In genomic region chr13:43288026-43288425, GRCm38 (mm10) we compare ENCODE assay signal across 23 mouse cellular contexts. TPM values are rescaled to one million over a fixed set of nuclear protein-coding genes. Genes with fewer than 3 reads are reported as not detected.
DNase-seq lines count a peak whose midpoint lies in the region; ATAC-seq and TF ChIP-seq lines count a peak whose summit lies in the region.
"Had no signal": no experiment of that assay in that cellular context is flagged by ENCODE, and none has a peak within 500 bp of the region (broad histone marks: within the 10 kb centered on the region; RNA-seq: fewer than 3 reads in every experiment).

No protein-coding gene starts in this region.

- H3K36me3 ChIP-seq in embryonic facial prominence, embryonic 14.5 days (ENCODE audit: control insufficient read depth, insufficient read depth, low read length), result no peaks in the 10 kb centered on the region
- H3K36me3 ChIP-seq: heart, embryonic 15.5 days; intestine, embryonic 15.5 days had no signal

- 0 out of 2 replicates have a peak, but pooled peaks cover 5% of the 10 kb centered on the region for H3K4me1 ChIP-seq in embryonic facial prominence, embryonic 14.5 days (ENCODE audit: control insufficient read depth, insufficient read depth, low read length)
- H3K4me1 ChIP-seq: intestine, embryonic 15.5 days had no signal

- H3K9ac ChIP-seq in embryonic facial prominence, embryonic 14.5 days (ENCODE audit: low read depth, low read length), result no peak overlapping the region
- H3K9ac ChIP-seq: heart, embryonic 15.5 days; intestine, embryonic 15.5 days had no signal

- H3K9me3 ChIP-seq in embryonic facial prominence, embryonic 14.5 days (ENCODE audit: control insufficient read depth, low read length), result 0 out of 2 replicates have a peak, but pooled peaks cover 4% of the 10 kb centered on the region
- H3K9me3 ChIP-seq: heart, embryonic 15.5 days; intestine, embryonic 15.5 days had no signal

- TF ChIP-seq CTCF in layer of hippocampus, adult 2 months (conservative IDR thresholded peaks at IDR 0.05), result no peak

- no peak overlapping the region for H3K4me2 ChIP-seq in embryonic facial prominence, embryonic 14.5 days (ENCODE audit: low read depth, low read length)
- H3K4me2 ChIP-seq: heart, embryonic 15.5 days; intestine, embryonic 15.5 days had no signal

- peak; percentile 36 for DNase-seq in cerebellum, adult 8-10 months
- no peak for DNase-seq in cerebellum, adult 9-10 months
- no peak for DNase-seq in layer of hippocampus, adult 2 months (ENCODE audit: low spot score in 2 of 2)
- DNase-seq in layer of hippocampus, postnatal 36 days, result no peak
- peak; percentile 19 for DNase-seq in R1 (ENCODE audit: low read depth, low spot score)
- peak; percentile 70 for DNase-seq in embryonic facial prominence, embryonic 14.5 days (ENCODE audit: low spot score)
- DNase-seq: adrenal gland, adult 2 months; B cell, adult 2 months; gastrocnemius, postnatal 14 days; kidney, adult 9 months; kidney, postnatal 25 days; left cerebral cortex, postnatal 4 days; liver; right cerebral cortex, postnatal 14 days; spleen, adult 18-20 months; thymus, adult 18-20 months; thymus, postnatal 4 days had no signal

- ATAC-seq in embryonic facial prominence, embryonic 14.5 days (ENCODE audit: low read depth), result peak; percentile 74; the same call in 1 of the 2 replicates
- no peak for ATAC-seq in megakaryocyte, adult 5-6 weeks (ENCODE audit: poor library complexity, severe bottlenecking)
- ATAC-seq: intestine, embryonic 15.5 days; lung, postnatal 0 days had no signal

- WGBS in embryonic facial prominence, embryonic 14.5 days, result 34% methylated on average over 5 of the region's 5 CpGs

- peak overlapping the region; percentile 82 for H3K27ac ChIP-seq in layer of hippocampus, adult 2 months
- no peak overlapping the region; the same call in 1 of the 2 replicates for H3K27ac ChIP-seq in embryonic facial prominence, embryonic 14.5 days (replicated peaks; ENCODE audit: low read depth, low read length)
- H3K27ac ChIP-seq: heart, embryonic 15.5 days; intestine, embryonic 15.5 days; left cerebral cortex, adult 2 months had no signal

- H3K27me3 ChIP-seq in embryonic facial prominence, embryonic 14.5 days (replicated peaks; ENCODE audit: control insufficient read depth, insufficient read depth, low read length), result no peaks in the 10 kb centered on the region
- H3K27me3 ChIP-seq: heart, embryonic 15.5 days; intestine, embryonic 15.5 days had no signal

- H3K4me3 ChIP-seq in layer of hippocampus, adult 2 months, result no peak overlapping the region
- H3K4me3 ChIP-seq in embryonic facial prominence, embryonic 14.5 days (ENCODE audit: low read depth, low read length), result no peak overlapping the region
- H3K4me3 ChIP-seq: heart, embryonic 15.5 days; intestine, embryonic 15.5 days; left cerebral cortex, adult 2 months; myocyte had no signal

RNA-seq across cellular contexts. Expression of gene Gfod1, which starts 15.9 kb away (rescaled TPM):
- total RNA-seq in layer of hippocampus, adult 2 months (2021), result 10 to 100 TPM; 94.6 to 99.3 TPM
- 100 to 1,000 TPM in 1 of 2 experiments, 10 to 100 TPM in 1; 98.0 to 109 TPM for total RNA-seq in layer of hippocampus, postnatal 36 days (2021)
- 1.2 and 1.8 TPM in 2 replicates for polyA plus RNA-seq in embryonic facial prominence, embryonic 14.5 days (2014; fragmentation: Nextera tagmentation; extraction: Ambion mirVana)
- total RNA-seq in megakaryocyte, adult 5-6 weeks (2015), result 10.8 and 16.8 TPM in 2 replicates
- 4.9 and 7.2 TPM in 2 replicates for total RNA-seq in megakaryocyte, adult 5-6 weeks (2017)

Comparison
In these comparisons a context has a peak if more than half of its experiments do, and no peak if none do; other contexts are left out.
1. DNase-seq: peak in cerebellum, adult 8-10 months (single experiment), R1 (single experiment) and embryonic facial prominence, embryonic 14.5 days (single experiment); none in cerebellum, adult 9-10 months (single experiment), layer of hippocampus, adult 2 months (0 of 2) and layer of hippocampus, postnatal 36 days (0 of 2).
2. RNA of gene Gfod1, which starts 15.9 kb away (total RNA-seq): 98.0 to 109 TPM in layer of hippocampus, postnatal 36 days and 94.6 to 99.3 TPM in layer of hippocampus, adult 2 months; 4.9 to 16.8 TPM in megakaryocyte, adult 5-6 weeks; every median in the first group is over 4 times any median in the second.